Mouse (Mus musculus) liver (tissue): Measurements from ENCODE around the gene Igf1r.

ENCODE experiments used
- DNase-seq: peaks from one replicate; pipeline ENCODE4 v3.0.0-alpha.2; 2020; ENCODE audit warnings: mixed read lengths

Igf1r gene

GRCm38 (mm10) chr7:68010168-68010567 is 57.5 kb downstream of the Igf1r start:
- DNase-seq, result no peak

- DNase-seq, result no peak
Observed at GRCm38 (mm10) chr7:68010802-68011201, 58.2 kb downstream of the Igf1r start.

DNA sequence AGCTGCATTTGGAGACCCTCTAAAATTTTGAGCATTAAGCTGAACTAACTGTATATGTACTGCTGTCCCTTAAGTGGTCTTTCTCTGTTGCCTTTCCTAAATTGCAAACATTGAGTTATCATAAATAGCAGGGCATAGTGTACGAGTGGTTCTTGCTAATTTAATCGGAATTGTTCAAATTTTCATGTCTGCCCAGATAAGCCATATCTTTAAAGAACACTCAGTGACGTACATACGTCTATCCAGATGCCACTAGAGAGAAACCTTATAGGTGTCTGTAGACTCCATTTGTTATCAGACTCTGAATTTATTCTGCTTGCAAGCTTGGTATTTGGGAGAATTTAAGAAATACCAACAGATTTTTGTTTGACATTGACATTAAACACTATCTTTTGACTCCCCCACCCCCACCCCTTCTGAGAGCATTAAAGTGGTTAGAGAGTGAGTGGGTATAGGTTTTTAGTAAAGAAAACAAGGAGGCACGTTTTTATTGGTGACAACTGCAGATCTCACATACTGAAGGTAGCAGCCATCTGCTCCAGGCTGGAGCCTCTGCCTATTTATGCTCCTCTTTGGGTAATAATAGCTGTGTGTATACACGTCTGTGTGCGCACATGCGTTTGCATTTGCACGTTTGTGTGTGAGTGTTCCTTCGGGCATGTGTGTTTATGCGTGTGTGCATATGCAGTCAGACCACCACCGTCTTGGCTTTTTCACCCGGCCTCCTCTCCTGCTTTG is 58.9 kb downstream of the Igf1r start:
- no peak for DNase-seq

- DNase-seq, result peak; percentile 24
Observed at GRCm38 (mm10) chr7:68012123-68012474, 59.5 kb downstream of the Igf1r start.

DNA sequence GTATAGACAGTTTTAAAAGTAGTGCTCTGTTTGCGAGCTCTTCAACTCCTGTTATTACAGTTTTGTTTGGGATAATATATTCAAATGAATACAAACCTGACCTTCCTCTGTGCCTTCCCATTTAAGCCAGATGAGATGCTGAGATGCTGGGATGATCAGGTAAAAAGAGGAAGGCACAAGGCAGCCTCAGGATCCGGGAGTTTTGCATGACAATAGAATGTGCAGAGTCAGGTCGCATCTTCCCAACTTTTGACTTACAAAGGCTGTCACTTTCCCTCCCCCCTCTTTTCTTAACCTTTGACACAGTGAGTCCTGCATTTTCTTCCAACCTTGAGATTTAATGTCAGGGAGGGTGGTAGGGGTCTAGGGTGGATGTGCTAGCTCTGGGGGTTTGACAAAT is 61.9 kb downstream of the Igf1r start:
- DNase-seq, result no peak

- DNase-seq, result no peak
Observed at GRCm38 (mm10) chr7:68015404-68015803, 62.8 kb downstream of the Igf1r start.

GRCm38 (mm10) chr7:68018038-68018437 is 65.4 kb downstream of the Igf1r start:
- no peak for DNase-seq

DNA sequence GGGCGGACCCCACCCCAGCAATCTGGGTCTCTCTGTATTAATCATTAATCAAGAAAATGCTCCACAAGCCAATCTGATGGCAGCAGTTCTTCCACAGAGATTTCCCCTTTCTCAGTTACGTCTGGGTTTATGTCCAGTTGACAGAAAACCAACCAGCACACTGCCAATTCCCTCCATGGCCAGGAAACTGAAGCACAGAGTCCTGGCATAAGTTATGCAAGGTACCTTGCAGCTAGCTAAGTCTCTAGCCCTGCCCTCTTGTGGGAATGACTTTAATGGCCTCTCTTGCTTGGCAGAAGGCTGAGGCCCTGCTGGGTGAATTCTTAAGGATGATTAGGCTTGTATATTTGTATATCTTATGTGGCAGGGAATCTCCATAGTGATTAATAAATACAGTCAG is 67.9 kb downstream of the Igf1r start:
- DNase-seq, result no peak

DNA sequence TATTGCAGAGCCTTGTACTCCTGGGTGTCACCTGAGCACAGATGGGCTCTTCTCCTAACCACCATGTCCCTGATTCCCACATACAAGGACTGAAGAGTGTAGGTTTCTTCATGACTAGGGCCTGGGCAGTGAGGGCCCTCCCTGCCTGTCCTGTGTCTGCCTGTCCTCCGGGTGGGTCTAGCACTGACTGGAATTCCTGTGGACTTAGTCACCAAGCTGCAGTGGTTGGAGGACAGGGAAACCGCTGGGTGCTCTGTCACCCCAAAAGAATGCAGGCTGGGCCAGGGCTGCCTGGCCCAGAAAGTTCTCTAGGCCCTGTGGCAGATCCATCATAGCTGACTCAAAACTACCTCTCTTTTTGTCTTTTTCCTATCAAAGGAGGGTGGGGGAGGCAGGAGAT is 69.1 kb downstream of the Igf1r start:
- DNase-seq, result no peak

GRCm38 (mm10) chr7:68022188-68022587 is 69.6 kb downstream of the Igf1r start:
- no peak for DNase-seq

DNA sequence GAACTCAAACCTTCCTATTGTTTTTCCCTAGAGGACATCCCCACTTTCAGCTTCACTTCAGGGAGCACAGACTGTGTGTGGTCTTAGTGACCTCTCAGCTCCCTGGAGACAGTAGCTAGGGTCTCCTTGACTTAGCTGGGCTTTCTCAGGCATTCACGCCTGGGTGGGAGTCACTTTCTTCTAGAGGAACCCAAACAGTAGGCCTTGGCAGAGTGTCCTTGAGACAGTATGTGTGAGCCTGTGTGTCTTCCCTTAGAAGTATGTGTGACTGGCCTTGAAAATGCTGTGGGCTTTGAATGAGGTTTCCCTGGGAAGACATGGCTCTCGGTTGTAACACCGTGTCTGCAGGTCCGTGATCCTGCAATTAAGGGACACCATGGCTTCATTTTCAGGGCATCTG is 71.3 kb downstream of the Igf1r start:
- DNase-seq, result no peak

- DNase-seq, result no peak
Observed at GRCm38 (mm10) chr7:68024625-68025024, 72.0 kb downstream of the Igf1r start.

DNA sequence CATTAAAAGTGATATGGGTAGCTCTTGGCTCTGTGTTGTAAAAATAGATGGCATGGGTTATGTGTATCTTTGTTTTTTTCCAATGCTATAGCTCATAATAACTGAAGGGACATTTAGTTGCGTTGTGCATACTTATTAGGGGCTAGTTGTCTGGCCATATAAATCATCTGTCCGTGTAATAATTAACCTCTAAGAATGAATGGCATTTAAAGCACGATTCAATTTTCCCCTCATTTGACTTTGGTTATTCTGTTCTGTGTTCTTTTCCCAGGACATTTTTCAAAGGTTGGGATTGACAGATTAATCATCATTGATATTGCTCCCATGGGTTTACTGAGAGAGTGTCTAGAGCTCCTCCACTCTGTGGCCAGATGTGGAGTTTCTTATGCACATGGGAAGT is 72.8 kb downstream of the Igf1r start:
- no peak for DNase-seq

- DNase-seq, result no peak
Observed at GRCm38 (mm10) chr7:68026076-68026475, 73.4 kb downstream of the Igf1r start.

DNA sequence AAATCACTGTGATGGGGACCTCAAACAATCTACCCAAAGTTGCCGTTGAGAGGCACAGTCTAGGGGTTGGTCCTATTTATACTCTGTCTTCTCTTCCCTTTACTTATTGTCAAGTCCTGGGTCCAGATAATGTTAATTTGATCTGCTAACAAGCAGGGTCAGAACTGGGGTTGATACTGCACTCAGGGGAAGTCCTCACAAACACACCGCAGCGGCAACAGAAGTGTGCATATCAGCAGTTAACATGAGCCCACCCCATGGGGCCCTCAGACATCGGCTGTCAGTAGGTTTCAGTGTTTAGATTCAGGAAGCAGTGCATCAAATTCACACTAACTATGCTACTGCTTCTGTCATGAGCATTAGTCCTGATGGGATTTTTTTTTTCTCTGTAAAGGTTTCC is 75.5 kb downstream of the Igf1r start:
- peak; percentile 47 for DNase-seq

DNA sequence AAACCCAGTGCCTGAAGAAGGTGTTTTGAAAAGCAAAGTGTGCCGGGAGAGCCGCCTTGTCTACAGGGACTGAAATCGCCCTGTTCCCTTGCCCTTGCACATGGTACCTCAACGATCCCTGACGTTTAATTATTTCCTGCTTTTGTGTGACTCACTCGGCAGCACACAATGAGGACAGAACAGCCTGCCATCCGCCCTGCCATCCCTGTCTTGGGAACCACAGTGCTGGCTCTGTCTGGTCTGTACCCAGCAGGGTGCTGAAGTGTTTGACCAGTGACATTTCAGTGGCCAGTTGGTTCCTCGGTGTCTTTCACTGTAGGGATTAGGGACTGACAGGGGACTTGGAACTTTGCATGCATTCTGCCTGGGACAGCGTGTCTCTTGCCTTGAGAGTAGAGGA is 78.2 kb downstream of the Igf1r start:
- no peak for DNase-seq

GRCm38 (mm10) chr7:68036527-68036926 is 83.9 kb downstream of the Igf1r start:
- no peak for DNase-seq

DNA sequence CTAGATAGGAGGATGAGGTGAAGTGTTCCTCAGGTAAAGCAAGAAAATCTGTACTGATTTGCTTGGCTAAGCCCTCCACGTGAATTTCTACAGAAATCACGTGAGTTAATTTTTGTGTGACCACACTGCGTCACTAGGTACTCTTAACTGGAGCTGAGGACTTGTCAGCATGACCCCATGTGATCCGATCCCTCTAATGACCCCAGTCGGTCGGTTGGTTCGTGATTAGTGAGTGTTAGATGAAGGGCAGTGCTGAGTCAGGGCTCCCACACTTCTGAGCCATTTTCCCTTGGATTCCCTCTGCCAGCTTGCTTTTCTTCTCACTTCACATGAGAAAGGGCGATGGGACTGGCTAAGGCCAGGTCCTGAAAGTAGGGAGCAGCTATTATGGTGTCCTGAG is 86.2 kb downstream of the Igf1r start:
- DNase-seq, result no peak

- DNase-seq, result no peak
Observed at GRCm38 (mm10) chr7:68039550-68039949, 86.9 kb downstream of the Igf1r start.

DNA sequence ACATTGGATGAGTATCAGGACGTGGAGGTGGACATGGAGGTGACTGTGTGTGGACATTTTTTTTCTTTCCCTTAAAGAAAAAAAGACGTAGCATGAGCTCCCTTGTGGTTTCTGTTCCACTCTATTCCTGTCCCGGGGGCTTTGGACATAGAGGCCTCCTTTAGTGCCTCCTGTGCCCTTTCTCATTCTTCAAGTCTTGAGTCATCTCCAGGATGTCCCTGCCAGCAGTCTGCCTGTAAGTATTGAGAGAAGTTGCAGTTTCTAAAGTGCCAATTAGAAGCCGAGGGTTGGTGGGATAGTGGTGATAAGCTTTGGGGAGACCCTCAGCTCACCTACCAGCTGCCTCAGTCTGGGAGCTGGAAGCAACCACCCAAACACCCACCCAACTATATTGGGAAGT is 92.0 kb downstream of the Igf1r start:
- DNase-seq, result no peak

- DNase-seq, result no peak
Observed at GRCm38 (mm10) chr7:68047152-68047551, 94.5 kb downstream of the Igf1r start.

- DNase-seq, result no peak
Observed at GRCm38 (mm10) chr7:68048532-68048931, 95.9 kb downstream of the Igf1r start.

DNA sequence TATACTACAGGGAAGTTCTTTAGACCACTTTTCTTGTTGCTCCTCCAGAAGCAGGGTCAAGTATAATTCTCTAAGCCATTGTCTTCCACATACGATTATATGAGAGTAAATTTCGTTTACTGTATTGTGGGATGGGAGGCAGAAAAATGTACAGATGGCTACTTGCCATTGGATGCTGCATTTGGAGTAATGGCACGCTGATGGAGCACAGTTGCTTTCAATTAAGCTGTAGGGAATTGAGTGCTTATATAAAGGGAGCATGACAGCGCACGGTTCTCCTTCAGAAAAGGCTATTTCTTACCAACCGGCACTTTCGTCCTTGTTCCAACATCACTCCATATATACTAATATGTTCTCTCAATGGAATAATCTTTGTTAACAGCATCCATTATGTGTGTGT is 96.4 kb downstream of the Igf1r start:
- DNase-seq, result no peak

GRCm38 (mm10) chr7:68053002-68053624 is 100.5 kb downstream of the Igf1r start:
- DNase-seq, result no peak

GRCm38 (mm10) chr7:68054498-68054897 is 101.9 kb downstream of the Igf1r start:
- DNase-seq, result no peak
